Mouse (Mus musculus) CD4-positive, CD25-positive, alpha-beta regulatory T cell, adult 4 months (primary cell): ENCODE data around the gene Rps12-ps3. TPM values are rescaled to one million over a fixed set of nuclear protein-coding genes. Genes with fewer than 3 reads are reported as not detected.

Experiments used
- ATAC-seq: one replicate; pipeline ENCODE4 v1.8.0; 2017
- polyA plus RNA-seq, 2 experiments: library from polyadenylated mRNA; unstranded; fragments of 100-300 nt; shearing (Covaris generic); gene quantifications; one replicate each; pipeline ENCODE4 v1.2.1; 2017

The Rps12-ps3 gene
- 100 to 1,000 TPM in 1 of 2 experiments, 10 to 100 TPM in 1; 76.5 to 637 TPM for polyA plus RNA-seq

GRCm38 (mm10) chr19:59321990-59322389, at the start of gene Rps12-ps3:
Gene Rps12-ps3, plus strand, starts transcription at chr19:59322290.
- no peak for ATAC-seq

- ATAC-seq, result no peak
Measured at GRCm38 (mm10) chr19:59273190-59273589, 48.9 kb upstream of the Rps12-ps3 start.

- ATAC-seq, result no peak
Measured at GRCm38 (mm10) chr19:59276354-59276753, 45.7 kb upstream of the Rps12-ps3 start.

- ATAC-seq, result no peak
Measured at GRCm38 (mm10) chr19:59280841-59281240, 41.2 kb upstream of the Rps12-ps3 start.

GRCm38 (mm10) chr19:59282001-59282400, 40.1 kb upstream of the Rps12-ps3 start:
- no peak for ATAC-seq

- ATAC-seq, result no peak
Measured at GRCm38 (mm10) chr19:59289042-59289441, 33.0 kb upstream of the Rps12-ps3 start.

- ATAC-seq, result no peak
Measured at GRCm38 (mm10) chr19:59289811-59290210, 32.3 kb upstream of the Rps12-ps3 start.

- no peak for ATAC-seq
Measured at GRCm38 (mm10) chr19:59292183-59292839, 29.8 kb upstream of the Rps12-ps3 start.

GRCm38 (mm10) chr19:59315308-59315707, 6.8 kb upstream of the Rps12-ps3 start:
- ATAC-seq, result no peak

GRCm38 (mm10) chr19:59316571-59316970, 5.5 kb upstream of the Rps12-ps3 start:
- no peak for ATAC-seq

GRCm38 (mm10) chr19:59330816-59331225, 8.7 kb downstream of the Rps12-ps3 start:
- no peak for ATAC-seq

GRCm38 (mm10) chr19:59336655-59337054, 14.6 kb downstream of the Rps12-ps3 start:
- ATAC-seq, result no peak

GRCm38 (mm10) chr19:59337872-59338681, 16.0 kb downstream of the Rps12-ps3 start:
- ATAC-seq, result no peak

- no peak for ATAC-seq
Measured at GRCm38 (mm10) chr19:59339908-59340307, 17.8 kb downstream of the Rps12-ps3 start.

GRCm38 (mm10) chr19:59342964-59343363, 20.9 kb downstream of the Rps12-ps3 start:
- no peak for ATAC-seq

GRCm38 (mm10) chr19:59344304-59344711, 22.2 kb downstream of the Rps12-ps3 start:
- ATAC-seq, result peak; percentile 38

GRCm38 (mm10) chr19:59345081-59345657, 23.1 kb downstream of the Rps12-ps3 start:
- peak; percentile 42 for ATAC-seq

GRCm38 (mm10) chr19:59345658-59346283, 23.7 kb downstream of the Rps12-ps3 start, which contains the start of gene Pdzd8:
Gene Pdzd8, minus strand, starts transcription at chr19:59345780.
- ATAC-seq, result peak; percentile 75

- peak; percentile 0 for ATAC-seq
Measured at GRCm38 (mm10) chr19:59346325-59346724, 24.2 kb downstream of the Rps12-ps3 start.

GRCm38 (mm10) chr19:59349329-59349960, 27.4 kb downstream of the Rps12-ps3 start:
- ATAC-seq, result no peak

GRCm38 (mm10) chr19:59350273-59350903, 28.3 kb downstream of the Rps12-ps3 start:
- ATAC-seq, result no peak
